Mouse (Mus musculus) kidney, embryonic 15.5 days (tissue): ENCODE measurements around the gene Bok. TPM values are rescaled to one million over a fixed set of nuclear protein-coding genes. Genes with fewer than 3 reads are reported as not detected.

Experiments used
- ATAC-seq: fragments of 200-750 bp; cut with Nextera tagmentation; replicated peaks from 2 replicates; pipeline ENCODE4 v1.8.0; 2017; ENCODE audit warnings: moderate TSS enrichment; ENCODE audit not compliant: low FRiP score
- H3K27ac ChIP-seq: fragments of 300-500 bp; sonication (generic); 2 replicates; pipeline ENCODE4 v1.5.1; 2015; ENCODE audit warnings: mild to moderate bottlenecking, inconsistent platforms
- H3K27me3 ChIP-seq: fragments of 300-500 bp; sonication (generic); 2 replicates; pipeline ENCODE4 v1.6.1; 2015; ENCODE audit warnings: inconsistent platforms
- H3K36me3 ChIP-seq: fragments of 300-500 bp; sonication (generic); 2 replicates; pipeline ENCODE4 v1.6.1; 2015; ENCODE audit warnings: inconsistent platforms
- H3K4me1 ChIP-seq: fragments of 300-500 bp; sonication (generic); 2 replicates; pipeline ENCODE4 v1.6.1; 2015; ENCODE audit warnings: inconsistent platforms
- H3K4me2 ChIP-seq: fragments of 300-500 bp; sonication (generic); 2 replicates; pipeline ENCODE4 v1.6.1; 2015; ENCODE audit warnings: moderate library complexity, mild to moderate bottlenecking, inconsistent platforms
- H3K4me3 ChIP-seq: fragments of 300-500 bp; sonication (generic); replicated peaks from 2 replicates; pipeline ENCODE4 v1.5.1; 2015; ENCODE audit warnings: mild to moderate bottlenecking, inconsistent platforms
- H3K9ac ChIP-seq: fragments of 300-500 bp; sonication (generic); 2 replicates; pipeline ENCODE4 v1.6.1; 2015; ENCODE audit warnings: mild to moderate bottlenecking, inconsistent platforms
- H3K9me3 ChIP-seq: fragments of 300-500 bp; sonication (generic); replicated peaks from 2 replicates; pipeline ENCODE4 v1.6.1; 2016; ENCODE audit warnings: inconsistent platforms
- WGBS: fragments of 180-500 bp; shearing (Covaris S2); methylation state at CpG from one replicate; pipeline ENCODE4 v1.1.7; 2015; ENCODE audit warnings: mixed read lengths; 5-methylcytosine and 5-hydroxymethylcytosine counted together
- polyA plus RNA-seq: library from polyadenylated mRNA; unstranded; fragments of >200 nt; fragmentation: Nextera tagmentation; extraction: Ambion mirVana; gene quantifications from 2 replicates; pipeline ENCODE4 v1.2.1, GENCODE M21; 2015

Gene Bok
- polyA plus RNA-seq, 1 experiment from 2014 or later: 92.8 TPM

DNA sequence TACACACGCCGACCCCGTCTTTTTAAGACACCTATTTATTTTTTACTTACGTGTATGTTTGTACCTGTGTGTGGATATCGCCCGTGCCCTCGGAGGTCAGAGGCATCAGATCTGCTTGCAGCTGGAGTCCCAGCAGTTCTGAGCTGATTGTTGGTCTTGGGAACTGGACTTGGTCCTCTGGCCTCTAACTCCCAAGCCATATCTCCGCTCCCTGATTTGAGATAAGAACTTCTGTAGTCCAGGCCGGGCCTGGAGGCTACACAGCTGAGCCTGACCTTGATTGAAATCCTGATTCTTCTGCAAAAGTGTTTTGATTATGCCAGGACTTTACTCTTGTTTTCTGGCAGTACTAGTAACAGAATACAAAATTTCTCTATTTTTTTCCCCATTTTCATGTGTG, 7.3 kb downstream of the Bok start:
- Histone ChIP-seq H3K27ac (no peak overlapping the region), H3K36me3 (peaks cover 33% of the 10 kb centered on the region), H3K9me3 (no peaks in the 10 kb centered on the region), H3K4me1 (peaks cover 24% of the 10 kb centered on the region), H3K4me2 (no peak overlapping the region), H3K9ac (no peak overlapping the region), H3K4me3 (no peak overlapping the region), H3K27me3 (no peaks in the 10 kb centered on the region)
- WGBS: 85% methylated on average over 9 of the region's 9 CpGs
- no peak for ATAC-seq

- no peak overlapping the region for H3K4me2 ChIP-seq
- peaks cover 33% of the 10 kb centered on the region for H3K36me3 ChIP-seq
- 82% methylated on average over 3 of the region's 3 CpGs for WGBS
- peaks cover 18% of the 10 kb centered on the region for H3K4me1 ChIP-seq
- H3K4me3 ChIP-seq: no peak overlapping the region
- no peaks in the 10 kb centered on the region for H3K9me3 ChIP-seq
- H3K27me3 ChIP-seq: no peaks in the 10 kb centered on the region
- no peak for ATAC-seq
- H3K9ac ChIP-seq: no peak overlapping the region
- H3K27ac ChIP-seq: no peak overlapping the region
These were observed 8.0 kb downstream of the Bok start for GRCm38 (mm10) chr1:93693502-93693901.

DNA sequence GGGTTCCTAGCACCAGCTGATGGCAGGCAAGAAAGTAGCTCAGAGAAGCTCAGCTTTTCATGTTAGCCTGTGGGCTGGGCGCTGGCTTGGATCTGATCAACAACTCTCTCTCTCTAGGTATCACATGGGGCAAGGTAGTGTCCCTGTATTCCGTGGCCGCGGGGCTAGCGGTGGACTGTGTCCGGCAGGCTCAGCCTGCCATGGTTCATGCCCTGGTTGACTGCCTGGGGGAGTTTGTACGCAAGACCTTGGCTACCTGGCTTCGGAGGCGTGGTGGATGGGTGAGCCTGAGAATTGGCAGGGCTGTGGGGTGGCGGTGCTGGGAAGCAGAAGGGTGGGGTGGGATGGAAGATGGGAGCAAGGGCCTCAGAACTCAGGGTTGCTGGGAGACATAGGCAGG, 8.5 kb downstream of the Bok start:
- H3K4me2 ChIP-seq: no peak overlapping the region
- H3K9me3 ChIP-seq: no peaks in the 10 kb centered on the region
- 0 out of 2 replicates have a peak, but pooled peaks have one; percentile 22 for ATAC-seq
- no peak overlapping the region for H3K27ac ChIP-seq
- H3K36me3 ChIP-seq: peaks cover 33% of the 10 kb centered on the region
- 88% methylated on average over 10 of the region's 10 CpGs for WGBS
- no peak overlapping the region for H3K4me3 ChIP-seq
- no peaks in the 10 kb centered on the region for H3K27me3 ChIP-seq
- no peak overlapping the region for H3K9ac ChIP-seq
- H3K4me1 ChIP-seq: peaks cover 17% of the 10 kb centered on the region

DNA sequence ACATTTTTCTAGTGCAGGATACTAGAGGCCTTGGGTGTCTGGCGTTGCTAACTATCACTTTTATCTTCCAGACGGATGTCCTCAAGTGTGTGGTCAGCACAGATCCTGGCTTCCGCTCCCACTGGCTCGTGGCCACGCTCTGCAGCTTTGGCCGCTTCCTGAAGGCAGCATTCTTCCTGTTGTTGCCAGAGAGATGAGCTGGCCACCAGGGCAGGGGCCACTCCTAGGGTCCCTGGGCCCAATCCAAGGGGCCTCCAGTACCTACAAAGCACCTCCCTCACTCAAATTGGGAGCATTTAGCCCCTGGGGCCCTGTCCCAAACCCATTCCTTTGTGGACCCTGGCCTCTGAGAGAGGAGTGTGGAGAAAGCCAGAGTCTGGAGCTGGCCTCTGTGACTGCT, 9.5 kb downstream of the Bok start:
- Histone ChIP-seq H3K9ac (no peak overlapping the region), H3K27me3 (no peaks in the 10 kb centered on the region), H3K4me1 (peaks cover 17% of the 10 kb centered on the region), H3K36me3 (peaks cover 33% of the 10 kb centered on the region), H3K27ac (peak overlapping the region; percentile 59), H3K4me3 (no peak overlapping the region), H3K4me2 (no peak overlapping the region), H3K9me3 (no peaks in the 10 kb centered on the region)
- no peak; the same call in 1 of the 2 replicates for ATAC-seq
- WGBS: 66% methylated on average over 6 of the region's 6 CpGs

- Histone ChIP-seq H3K9me3 (no peaks in the 10 kb centered on the region), H3K4me1 (peaks cover 17% of the 10 kb centered on the region), H3K27me3 (no peaks in the 10 kb centered on the region), H3K27ac (peak overlapping the region; percentile 75), H3K9ac (no peak overlapping the region), H3K4me3 (no peak overlapping the region), H3K36me3 (peaks cover 14% of the 10 kb centered on the region), H3K4me2 (no peak overlapping the region)
- 27% methylated on average over 3 of the region's 3 CpGs for WGBS
- peak; percentile 49; the same call in 1 of the 2 replicates for ATAC-seq
These were observed 11.9 kb downstream of the Bok start for GRCm38 (mm10) chr1:93697317-93697716.

DNA sequence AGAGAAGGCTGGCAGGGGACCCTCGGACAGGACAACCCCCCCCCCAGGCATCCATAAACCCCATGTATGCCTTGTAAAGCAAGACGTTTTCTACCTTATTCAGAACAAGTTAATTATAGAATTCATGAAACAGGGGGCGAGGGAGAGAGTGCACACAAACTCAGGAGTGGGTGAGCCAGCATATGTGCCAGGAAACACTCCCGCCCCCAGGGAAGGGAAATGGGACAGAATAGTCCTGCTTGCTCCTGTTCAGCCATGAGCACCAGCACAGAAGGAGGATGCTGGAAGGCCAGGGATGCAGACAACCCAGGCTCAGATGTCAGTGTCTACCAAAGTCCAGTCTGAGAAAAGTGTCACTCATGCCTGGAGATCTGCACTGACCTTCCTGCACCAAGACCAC, 13.7 kb downstream of the Bok start:
- no peak overlapping the region for H3K27ac ChIP-seq
- H3K36me3 ChIP-seq: peaks cover 31% of the 10 kb centered on the region
- no peak overlapping the region for H3K9ac ChIP-seq
- peaks cover 14% of the 10 kb centered on the region for H3K4me1 ChIP-seq
- H3K9me3 ChIP-seq: no peaks in the 10 kb centered on the region
- ATAC-seq: no peak
- WGBS: 78% methylated on average over 4 of the region's 4 CpGs
- H3K4me3 ChIP-seq: no peak overlapping the region
- no peak overlapping the region for H3K4me2 ChIP-seq
- H3K27me3 ChIP-seq: no peaks in the 10 kb centered on the region

- H3K4me3 ChIP-seq: no peak overlapping the region
These were observed 16.6 kb downstream of the Bok start for GRCm38 (mm10) chr1:93702106-93702505.

DNA sequence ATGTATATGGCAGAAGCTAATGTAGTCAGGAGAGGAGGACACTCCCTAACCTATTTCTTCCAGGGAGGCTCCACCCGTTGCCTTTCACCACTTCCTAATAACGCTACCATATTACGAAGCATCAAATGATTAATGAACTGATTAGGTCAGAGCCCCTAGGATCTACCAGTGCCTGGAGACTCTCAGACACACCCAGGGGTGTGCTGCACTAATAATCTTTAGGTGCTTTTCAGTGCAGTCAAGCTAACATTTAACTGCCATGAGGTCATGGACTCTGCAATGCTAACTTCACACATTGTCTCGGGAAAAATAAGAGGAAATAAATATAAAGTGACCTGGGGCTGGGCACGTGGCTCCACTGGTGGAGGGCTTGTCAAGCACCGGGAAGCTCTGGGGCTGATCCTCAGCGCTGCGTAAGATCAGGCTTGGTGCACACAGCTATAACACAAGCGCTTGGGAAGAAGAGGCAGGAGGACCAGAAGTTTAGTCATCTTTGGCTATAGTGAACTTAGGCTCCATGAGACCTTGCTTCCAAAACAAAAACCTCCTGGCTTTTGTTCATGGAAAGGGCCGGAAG, 18.1 kb downstream of the Bok start:
- Histone ChIP-seq H3K4me2 (no peak overlapping the region), H3K9ac (no peak overlapping the region), H3K27me3 (no peaks in the 10 kb centered on the region), H3K4me3 (no peak overlapping the region), H3K36me3 (peaks cover 45% of the 10 kb centered on the region), H3K4me1 (no peaks in the 10 kb centered on the region), H3K9me3 (no peaks in the 10 kb centered on the region), H3K27ac (no peak overlapping the region)
- no peak for ATAC-seq
- 85% methylated on average over 10 of the region's 10 CpGs for WGBS

More at GRCm38 (mm10) chr1:93702106-93702505, 16.6 kb downstream of the Bok start:
- Histone ChIP-seq H3K27ac (no peak overlapping the region), H3K9ac (no peak overlapping the region), H3K4me1 (peaks cover 8% of the 10 kb centered on the region), H3K27me3 (no peaks in the 10 kb centered on the region), H3K36me3 (peaks cover 41% of the 10 kb centered on the region), H3K4me2 (no peak overlapping the region), H3K9me3 (no peaks in the 10 kb centered on the region)
- WGBS: 78% methylated on average over 1 of the region's 1 CpGs
- ATAC-seq: no peak

DNA sequence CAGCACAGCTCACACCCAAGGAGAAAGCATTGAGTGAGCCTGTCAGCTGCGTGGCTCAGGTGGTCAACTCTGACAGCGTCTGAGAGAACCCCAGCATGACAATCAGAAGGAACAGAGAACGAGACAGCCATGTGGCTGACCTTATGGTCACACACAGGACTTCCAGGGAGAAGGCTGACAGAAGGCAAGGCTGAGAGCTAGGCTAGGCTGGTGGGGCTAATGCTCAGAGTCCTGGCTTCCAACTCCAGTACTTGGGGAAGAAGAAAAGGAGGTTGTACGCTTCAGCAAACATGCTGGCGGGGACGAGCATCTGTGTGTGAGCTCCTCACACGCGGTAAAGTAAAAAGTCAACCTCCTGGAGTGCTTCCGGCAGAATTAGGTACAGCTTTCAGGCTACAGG, 18.9 kb downstream of the Bok start:
- H3K4me2 ChIP-seq: no peak overlapping the region
- WGBS: 87% methylated on average over 9 of the region's 9 CpGs
- H3K9me3 ChIP-seq: no peaks in the 10 kb centered on the region
- no peaks in the 10 kb centered on the region for H3K27me3 ChIP-seq
- no peak overlapping the region for H3K27ac ChIP-seq
- ATAC-seq: no peak
- no peak overlapping the region for H3K4me3 ChIP-seq
- peaks cover 45% of the 10 kb centered on the region for H3K36me3 ChIP-seq
- H3K9ac ChIP-seq: no peak overlapping the region
- H3K4me1 ChIP-seq: no peaks in the 10 kb centered on the region

DNA sequence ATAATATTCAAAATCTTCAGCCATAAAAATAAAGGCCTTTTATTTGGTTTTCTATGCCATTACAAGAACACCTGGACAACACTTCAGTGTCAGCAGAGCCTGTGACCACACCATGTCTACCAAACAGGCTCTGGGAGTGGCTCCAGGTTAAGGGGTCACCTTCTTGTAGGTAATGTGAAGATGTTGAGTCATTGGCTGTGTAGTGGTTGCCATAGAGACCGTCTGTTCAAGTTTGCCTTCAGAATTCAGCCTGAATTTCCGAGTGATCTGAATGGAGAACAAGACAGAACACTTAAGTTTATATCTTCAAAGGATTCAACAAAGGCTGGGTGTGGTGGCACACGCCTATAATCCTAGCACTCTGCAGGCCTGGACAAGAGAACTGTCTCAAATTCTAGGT, 19.9 kb downstream of the Bok start:
- H3K36me3 ChIP-seq: peaks cover 45% of the 10 kb centered on the region
- 84% methylated on average over 3 of the region's 3 CpGs for WGBS
- H3K27me3 ChIP-seq: no peaks in the 10 kb centered on the region
- no peak overlapping the region for H3K27ac ChIP-seq
- H3K4me1 ChIP-seq: no peaks in the 10 kb centered on the region
- no peaks in the 10 kb centered on the region for H3K9me3 ChIP-seq
- no peak for ATAC-seq
- no peak overlapping the region for H3K4me3 ChIP-seq
- no peak overlapping the region for H3K9ac ChIP-seq
- H3K4me2 ChIP-seq: no peak overlapping the region

- Histone ChIP-seq H3K27ac (no peak overlapping the region), H3K9ac (no peak overlapping the region), H3K4me1 (no peaks in the 10 kb centered on the region), H3K27me3 (no peaks in the 10 kb centered on the region), H3K9me3 (no peaks in the 10 kb centered on the region), H3K36me3 (peaks cover 67% of the 10 kb centered on the region), H3K4me2 (no peak overlapping the region), H3K4me3 (no peak overlapping the region)
- WGBS: 84% methylated on average over 2 of the region's 2 CpGs
- no peak for ATAC-seq
These were observed 30.7 kb downstream of the Bok start for GRCm38 (mm10) chr1:93716166-93716565.

DNA sequence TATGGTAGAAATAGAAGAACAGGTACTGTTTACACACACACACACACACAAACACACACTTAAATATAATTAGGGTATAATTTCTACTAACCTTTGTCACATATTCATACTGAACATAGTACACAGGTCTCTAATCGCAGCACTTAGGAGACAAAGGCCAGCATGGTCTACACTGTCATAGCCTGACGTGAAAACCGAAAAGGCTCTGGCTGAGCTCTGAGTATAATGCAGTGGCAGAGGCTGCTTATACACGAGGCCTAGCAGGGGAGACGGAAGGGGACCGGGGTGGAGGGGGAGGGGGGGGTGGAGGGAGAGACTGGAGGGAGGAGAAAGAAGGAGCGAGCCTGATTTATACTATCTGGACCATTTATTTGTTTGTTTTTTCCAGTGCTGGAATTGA, 36.1 kb downstream of the Bok start:
- WGBS: 63% methylated on average over 7 of the region's 7 CpGs

DNA sequence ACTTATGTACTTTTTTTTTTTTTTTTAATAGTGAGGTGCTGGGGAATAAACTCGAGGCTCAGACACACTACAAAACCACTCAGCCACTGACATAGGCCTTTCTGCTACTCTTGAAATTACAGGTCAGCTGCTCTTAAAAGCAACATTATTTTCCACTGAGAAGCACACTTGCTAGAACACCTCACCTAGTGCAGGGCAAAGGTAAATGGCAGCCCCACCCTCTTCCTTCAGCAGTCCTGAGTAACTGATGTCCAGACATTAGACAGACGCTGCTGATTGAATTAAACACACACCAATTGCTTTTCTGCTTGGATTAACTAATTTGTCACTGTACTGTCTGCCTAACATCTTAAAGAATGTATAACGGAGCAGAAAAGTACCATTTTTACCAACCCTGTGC, 39.2 kb downstream of the Bok start:
- Histone ChIP-seq H3K36me3 (peaks cover 26% of the 10 kb centered on the region), H3K4me1 (no peaks in the 10 kb centered on the region), H3K27me3 (no peaks in the 10 kb centered on the region), H3K9ac (no peak overlapping the region), H3K9me3 (no peaks in the 10 kb centered on the region), H3K27ac (no peak overlapping the region), H3K4me2 (no peak overlapping the region), H3K4me3 (no peak overlapping the region)
- WGBS: 88% methylated on average over 3 of the region's 3 CpGs
- no peak for ATAC-seq

More for the DNA sequence above, 36.1 kb downstream of the Bok start:
- Histone ChIP-seq H3K9me3 (no peaks in the 10 kb centered on the region), H3K4me1 (no peaks in the 10 kb centered on the region), H3K27me3 (no peaks in the 10 kb centered on the region), H3K27ac (no peak overlapping the region), H3K4me3 (no peak overlapping the region), H3K36me3 (peaks cover 46% of the 10 kb centered on the region), H3K4me2 (no peak overlapping the region), H3K9ac (no peak overlapping the region)
- ATAC-seq: no peak
